In the genomic region with DNA sequence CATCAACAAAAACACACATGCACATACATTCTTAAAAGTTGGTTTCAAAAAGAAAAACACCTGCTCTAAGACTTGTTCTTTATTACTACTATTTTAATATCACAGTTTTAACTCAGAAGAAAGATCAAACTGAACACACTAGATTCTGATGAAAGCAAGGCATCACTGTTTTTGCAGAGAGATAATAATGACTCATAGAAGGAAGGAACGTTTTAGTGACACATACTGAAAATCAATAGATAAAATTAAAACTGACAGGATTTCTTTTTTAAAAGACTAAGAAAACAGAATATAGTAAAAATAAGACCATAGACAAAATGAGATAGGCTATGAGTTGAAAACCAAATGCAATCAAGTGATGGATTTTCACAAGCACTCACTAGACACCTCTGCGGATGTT, we compare ENCODE assay signal across 32 mouse cellular contexts. TPM values are rescaled to one million over a fixed set of nuclear protein-coding genes. Genes with fewer than 3 reads are reported as not detected.
"Had no signal": no experiment of that assay in that cellular context is flagged by ENCODE, and none has a peak within 500 bp of the region (broad histone marks: within the 10 kb centered on the region; RNA-seq: fewer than 3 reads in every experiment).

No protein-coding gene starts in this region.

- H3K4me3 ChIP-seq: heart, embryonic 12.5 days; heart, embryonic 13.5 days; heart, embryonic 15.5 days; hindbrain, embryonic 10.5 days; hindbrain, embryonic 12.5 days; hindbrain, embryonic 13.5 days; hindbrain, embryonic 15.5 days; intestine, embryonic 15.5 days; kidney, embryonic 15.5 days; layer of hippocampus, adult 2 months; left cerebral cortex, adult 2 months had no signal

- H3K4me1 ChIP-seq: heart, embryonic 12.5 days; heart, embryonic 13.5 days; heart, embryonic 15.5 days; hindbrain, embryonic 10.5 days; hindbrain, embryonic 12.5 days; hindbrain, embryonic 13.5 days; hindbrain, embryonic 15.5 days; intestine, embryonic 15.5 days; kidney, embryonic 15.5 days had no signal

- H3K9me3 ChIP-seq: heart, embryonic 12.5 days; heart, embryonic 13.5 days; heart, embryonic 15.5 days; hindbrain, embryonic 10.5 days; hindbrain, embryonic 12.5 days; hindbrain, embryonic 13.5 days; hindbrain, embryonic 15.5 days; intestine, embryonic 15.5 days; kidney, embryonic 15.5 days had no signal

- H3K27ac ChIP-seq: heart, embryonic 13.5 days; heart, embryonic 15.5 days; hindbrain, embryonic 10.5 days; hindbrain, embryonic 12.5 days; hindbrain, embryonic 13.5 days; hindbrain, embryonic 14.5 days; hindbrain, embryonic 15.5 days; hindbrain, postnatal 0 days; intestine, embryonic 15.5 days; kidney, embryonic 15.5 days; kidney, postnatal 0 days; layer of hippocampus, adult 2 months; left cerebral cortex, adult 2 months had no signal

- DNase-seq: heart, postnatal 10 days; heart, postnatal 14 days; heart, postnatal 36 days; heart, postnatal 4 days; kidney, adult 11 months; kidney, adult 18-20 months; kidney, adult 2 months; kidney, adult 8-10 months; kidney, adult 9 months; kidney, postnatal 10 days; kidney, postnatal 14 days; kidney, postnatal 25 days; kidney, postnatal 36 days; kidney, postnatal 4 days; layer of hippocampus, adult 9-11 months; layer of hippocampus, postnatal 36 days had no signal

- H3K27me3 ChIP-seq: heart, embryonic 12.5 days; heart, embryonic 13.5 days; heart, embryonic 15.5 days; hindbrain, embryonic 12.5 days; hindbrain, embryonic 13.5 days; hindbrain, embryonic 15.5 days; intestine, embryonic 15.5 days; kidney, embryonic 15.5 days had no signal

- H3K9ac ChIP-seq: heart, embryonic 12.5 days; heart, embryonic 13.5 days; heart, embryonic 15.5 days; hindbrain, embryonic 12.5 days; hindbrain, embryonic 13.5 days; hindbrain, embryonic 14.5 days; hindbrain, embryonic 15.5 days; intestine, embryonic 15.5 days; kidney, embryonic 15.5 days had no signal

RNA-seq across cellular contexts. Expression of gene Ropn1l, which starts 51.5 kb away (rescaled TPM):
- total RNA-seq: heart, postnatal 25 days; heart, postnatal 36 days; hematopoietic stem cell, adult 5-6 weeks had no signal
